Mouse (Mus musculus) cortical plate, adult 2 months (tissue): ENCODE results near the gene Grm5.

Source experiments
- CTCF ChIP-seq: fragments of 200-500 bp; IDR thresholded peaks from 2 replicates; pipeline ENCODE4 v1.5.1; 2011; ENCODE audit warnings: mild to moderate bottlenecking, control low read depth, low read length; ENCODE audit not compliant: insufficient read depth; ENCODE audit errors: extremely low read depth
- POLR2A ChIP-seq: fragments of 200-500 bp; IDR thresholded peaks from 2 replicates; pipeline ENCODE4 v1.6.1; 2011; ENCODE audit warnings: mild to moderate bottlenecking, low read length, control low read depth; ENCODE audit not compliant: insufficient read depth; ENCODE audit errors: extremely low read depth

DNA sequence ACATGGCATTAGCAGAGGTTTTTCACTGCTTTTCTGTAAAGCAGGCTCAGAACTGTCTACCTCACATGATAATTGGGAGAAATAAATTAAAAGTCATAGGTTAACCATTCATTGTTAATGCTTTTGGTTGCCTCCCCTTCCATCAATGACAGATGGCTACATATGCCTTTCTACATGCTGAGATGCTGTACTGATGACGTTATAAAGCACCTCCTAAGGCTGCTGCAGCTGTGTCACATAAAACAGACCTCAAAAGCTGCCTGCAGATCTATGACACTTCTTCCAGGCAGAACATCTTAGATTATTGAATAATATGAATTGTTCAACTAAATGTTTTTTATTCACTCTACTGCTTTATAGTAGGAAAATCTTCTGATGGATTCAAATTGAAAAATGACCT, 51.6 kb downstream of the Grm5 start:
- TF ChIP-seq POLR2A: no peak
- no peak for TF ChIP-seq CTCF
